Mouse (Mus musculus): ENCODE results near the gene Sdk2. TPM values are rescaled to one million over a fixed set of nuclear protein-coding genes. Genes with fewer than 3 reads are reported as not detected.

Sdk2 gene
- polyA plus RNA-seq, 1 experiment from 2014 or later = 0.66 TPM

DNA sequence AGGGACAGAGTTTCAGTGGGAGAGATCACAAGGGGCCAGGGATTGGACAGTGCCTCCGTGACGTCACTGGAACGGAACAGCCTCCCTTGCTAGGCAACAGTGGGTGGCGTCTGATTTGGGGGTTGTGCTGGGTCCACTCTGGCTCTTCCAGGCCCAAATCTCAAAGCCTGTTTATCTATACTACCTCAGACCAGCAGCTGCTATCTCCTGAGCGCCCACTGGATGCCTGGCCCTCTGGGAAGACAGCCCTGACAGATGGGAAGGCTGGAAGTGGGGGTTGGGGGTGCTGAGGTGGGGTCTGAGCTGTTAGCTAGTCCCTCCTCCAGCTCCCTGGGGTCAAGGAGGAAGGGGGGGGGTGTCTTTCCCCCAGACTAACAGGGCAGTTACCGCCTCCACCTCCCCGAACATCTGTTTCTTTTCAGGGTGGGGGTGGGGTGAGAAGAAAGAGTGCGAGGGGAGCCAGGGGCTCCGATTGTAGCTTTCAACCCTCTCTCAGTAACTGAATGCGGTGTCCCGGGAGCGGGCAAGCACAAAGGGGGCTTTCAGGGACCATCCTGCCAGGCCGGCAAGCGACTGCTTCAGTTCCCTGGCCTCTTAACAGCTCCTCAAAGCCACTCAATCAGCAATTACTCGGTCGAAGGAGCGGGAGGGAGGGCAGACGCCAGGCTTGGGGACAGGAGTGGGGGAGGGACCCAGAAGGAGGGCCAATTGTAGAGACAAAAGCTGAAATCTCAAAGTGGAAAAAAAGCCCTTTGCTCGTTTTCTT is 281.3 kb downstream of the Sdk2 start:
- Histone ChIP-seq H3K9me3 (replicated peaks) (no peaks in the 10 kb centered on the region), H3K36me3 (no peaks in the 10 kb centered on the region), H3K27ac (peak overlapping the region; percentile 94), H3K4me3 (peak overlapping the region; percentile 46), H3K4me1 (peaks cover 73% of the 10 kb centered on the region), H3K27me3 (ENCODE audit: low read depth, poor library complexity, severe bottlenecking) (no peaks in the 10 kb centered on the region)
- 0% methylated on average over 19 of the region's 19 CpGs for WGBS
- peak; percentile 92 for DNase-seq (ENCODE audit: low spot score)

DNA sequence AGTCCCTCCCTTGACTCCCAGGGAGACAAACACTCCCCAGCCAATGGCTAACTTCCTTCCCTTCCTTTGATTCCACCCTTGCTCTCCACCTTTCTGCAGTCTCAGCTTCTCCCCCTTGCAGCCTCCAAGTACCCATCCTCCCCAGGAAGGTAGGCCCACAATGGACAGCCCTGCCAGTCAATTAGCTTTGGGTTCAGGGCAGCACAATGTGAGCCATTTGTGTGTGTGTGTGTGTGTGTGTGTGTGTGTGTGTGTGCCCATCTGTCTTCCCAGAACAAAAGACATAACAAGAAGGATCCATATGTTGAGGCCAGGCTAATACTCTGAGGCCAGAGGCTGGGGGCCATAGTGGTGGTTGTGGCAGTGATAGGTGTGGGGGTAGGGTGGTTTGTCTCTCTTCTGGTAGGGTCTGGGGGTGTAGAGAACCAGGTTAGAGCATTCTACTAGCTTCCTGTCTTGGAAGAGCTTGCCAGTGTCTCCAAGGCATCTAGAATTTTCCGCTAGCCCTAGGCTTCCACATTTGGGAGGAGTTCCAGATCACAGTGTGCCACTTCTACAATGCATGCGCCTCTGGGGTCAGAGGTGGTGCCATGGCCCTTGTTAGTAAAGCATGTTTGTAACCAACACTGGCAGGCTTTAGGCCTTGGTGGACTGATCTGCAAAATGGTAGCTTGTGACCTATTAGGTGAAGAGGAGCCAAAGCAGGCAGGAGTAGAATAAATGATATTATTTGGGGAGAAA is 282.0 kb downstream of the Sdk2 start:
- DNase-seq (ENCODE audit: low spot score) = no peak
- H3K4me1 ChIP-seq = peaks cover 81% of the 10 kb centered on the region
- 37% methylated on average over 2 of the region's 2 CpGs for WGBS
- no peaks in the 10 kb centered on the region for H3K36me3 ChIP-seq
- H3K9me3 ChIP-seq (replicated peaks) = no peaks in the 10 kb centered on the region
- no peaks in the 10 kb centered on the region for H3K27me3 ChIP-seq (ENCODE audit: low read depth, poor library complexity, severe bottlenecking)
- H3K4me3 ChIP-seq = peak overlapping the region; percentile 46
- H3K27ac ChIP-seq = peak overlapping the region; percentile 94

DNA sequence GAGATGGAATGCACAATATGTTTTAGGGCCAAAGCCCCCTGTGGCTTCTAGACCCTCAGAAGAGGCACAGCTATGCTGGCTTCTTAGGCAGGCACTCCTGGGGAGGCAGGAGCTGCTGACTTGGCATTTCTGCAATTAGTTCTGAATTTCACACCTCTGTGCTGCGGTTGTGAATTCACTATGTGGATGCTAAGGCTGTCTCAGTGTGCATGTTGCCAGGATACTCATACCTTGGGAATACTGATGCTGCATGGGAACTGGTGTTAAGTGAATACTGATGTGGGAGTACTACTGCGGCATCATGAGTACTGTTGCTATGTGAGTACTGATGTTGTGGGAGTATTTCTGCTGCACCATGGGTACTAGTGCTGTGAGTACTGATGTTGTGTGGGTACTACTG is 284.4 kb downstream of the Sdk2 start:
- 90% methylated on average over 2 of the region's 2 CpGs for WGBS
- H3K27me3 ChIP-seq (ENCODE audit: low read depth, poor library complexity, severe bottlenecking) = no peaks in the 10 kb centered on the region
- peak overlapping the region; percentile 66 for H3K27ac ChIP-seq
- DNase-seq (ENCODE audit: low spot score) = no peak
- H3K4me1 ChIP-seq = peaks cover 81% of the 10 kb centered on the region
- H3K4me3 ChIP-seq = no peak overlapping the region
- H3K36me3 ChIP-seq = no peaks in the 10 kb centered on the region
- no peaks in the 10 kb centered on the region for H3K9me3 ChIP-seq (replicated peaks)

DNA sequence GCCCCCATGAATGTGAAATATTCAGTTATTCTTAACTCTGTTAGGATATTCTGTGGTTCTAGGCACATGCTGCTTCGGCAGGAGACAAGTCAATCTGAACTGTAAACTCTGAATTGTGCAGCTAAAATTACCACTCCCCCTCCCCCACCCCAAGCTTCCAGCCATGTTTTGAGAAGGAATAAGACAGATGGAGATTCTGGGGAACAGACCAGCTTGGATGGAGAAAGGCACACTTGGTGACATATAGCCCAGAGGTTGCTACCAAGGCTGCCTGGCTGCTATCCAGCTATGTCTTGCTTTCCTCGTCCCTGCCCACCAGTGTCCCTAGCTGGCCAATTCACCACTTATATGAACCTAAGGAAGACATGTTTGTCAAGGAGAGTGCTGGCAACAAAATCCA is 284.8 kb downstream of the Sdk2 start:
- 78% methylated on average over 2 of the region's 2 CpGs for WGBS
- Histone ChIP-seq H3K36me3 (no peaks in the 10 kb centered on the region), H3K9me3 (replicated peaks) (no peaks in the 10 kb centered on the region), H3K4me3 (no peak overlapping the region), H3K4me1 (peaks cover 81% of the 10 kb centered on the region), H3K27me3 (ENCODE audit: low read depth, poor library complexity, severe bottlenecking) (no peaks in the 10 kb centered on the region), H3K27ac (peak overlapping the region; percentile 66)
- no peak for DNase-seq (ENCODE audit: low spot score)

DNA sequence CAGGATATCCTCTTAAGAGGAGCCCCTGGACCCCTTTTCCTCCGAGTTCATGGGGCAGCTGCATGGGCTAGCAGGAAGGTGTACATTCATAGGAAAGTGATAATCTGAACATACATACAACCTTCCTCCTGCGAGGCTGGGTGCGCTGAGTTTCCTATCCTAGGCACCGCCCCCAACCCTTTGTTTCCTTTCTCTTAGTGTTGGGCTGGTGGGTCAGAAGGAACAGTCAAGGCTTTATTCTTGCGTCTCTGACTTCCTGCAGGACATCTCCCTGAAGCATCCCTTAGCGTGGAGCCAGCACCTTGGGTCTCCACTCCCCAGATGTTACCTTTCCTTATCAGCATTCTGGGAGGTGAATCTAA is 287.2 kb downstream of the Sdk2 start:
- Histone ChIP-seq H3K4me3 (peak overlapping the region; percentile 13; the same call in 1 of the 2 replicates), H3K4me1 (peaks cover 62% of the 10 kb centered on the region), H3K36me3 (no peaks in the 10 kb centered on the region), H3K27me3 (ENCODE audit: low read depth, poor library complexity, severe bottlenecking) (no peaks in the 10 kb centered on the region), H3K27ac (peak overlapping the region; percentile 77), H3K9me3 (replicated peaks) (no peaks in the 10 kb centered on the region)
- 34% methylated on average over 6 of the region's 6 CpGs for WGBS
- DNase-seq (ENCODE audit: low spot score) = no peak

DNA sequence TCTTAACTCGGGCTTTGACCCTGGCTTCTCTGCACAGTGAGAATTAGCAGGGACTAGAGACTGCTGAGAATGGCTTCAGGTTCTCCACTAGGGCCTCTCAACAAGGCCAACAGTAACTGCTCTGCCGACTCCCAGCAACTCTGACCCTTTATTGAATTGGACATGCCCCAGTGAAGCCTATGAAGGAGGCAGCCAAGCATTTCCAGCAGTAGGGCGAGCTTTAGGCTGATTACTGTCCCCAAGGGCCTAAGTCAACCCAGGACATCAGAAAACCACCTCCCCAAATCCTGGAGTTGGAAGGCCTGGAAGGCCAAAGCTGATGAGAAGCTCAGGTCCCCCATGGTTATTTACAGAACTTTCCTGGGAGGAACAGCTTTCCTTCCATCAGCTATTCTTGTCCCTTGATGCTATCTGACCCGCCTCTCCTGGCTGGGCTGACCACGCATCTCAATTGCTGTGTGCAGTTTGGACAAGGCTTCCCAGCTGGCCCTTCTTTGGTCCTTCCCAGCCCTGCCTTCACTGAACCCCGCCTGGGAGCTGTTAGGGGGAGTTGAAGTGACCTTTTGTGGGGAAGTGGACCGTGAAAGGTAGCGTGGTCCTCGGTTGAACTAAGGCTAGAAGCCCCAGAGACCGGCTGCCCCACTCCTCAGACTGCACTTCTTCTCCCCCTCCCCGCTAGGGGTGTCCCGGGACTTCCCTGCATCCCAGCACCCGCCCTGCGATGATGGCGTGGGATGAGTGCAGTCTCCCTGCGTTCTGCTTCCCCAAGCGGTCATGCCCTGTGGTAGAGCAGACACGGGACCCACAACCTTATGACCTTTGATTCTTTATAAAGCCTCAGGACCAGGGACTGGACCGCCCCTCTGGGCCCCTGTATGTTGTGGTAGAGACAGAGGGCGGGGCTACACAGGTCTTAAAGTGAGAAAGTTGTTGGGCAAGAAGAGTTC is 287.8 kb downstream of the Sdk2 start:
- WGBS = 40% methylated on average over 20 of the region's 20 CpGs
- no peaks in the 10 kb centered on the region for H3K27me3 ChIP-seq (ENCODE audit: low read depth, poor library complexity, severe bottlenecking)
- H3K9me3 ChIP-seq (replicated peaks) = no peaks in the 10 kb centered on the region
- H3K27ac ChIP-seq = peak overlapping the region; percentile 77
- peak overlapping the region; percentile 13 for H3K4me3 ChIP-seq
- H3K36me3 ChIP-seq = no peaks in the 10 kb centered on the region
- H3K4me1 ChIP-seq = peaks cover 57% of the 10 kb centered on the region
- no peak for DNase-seq (ENCODE audit: low spot score)

DNA sequence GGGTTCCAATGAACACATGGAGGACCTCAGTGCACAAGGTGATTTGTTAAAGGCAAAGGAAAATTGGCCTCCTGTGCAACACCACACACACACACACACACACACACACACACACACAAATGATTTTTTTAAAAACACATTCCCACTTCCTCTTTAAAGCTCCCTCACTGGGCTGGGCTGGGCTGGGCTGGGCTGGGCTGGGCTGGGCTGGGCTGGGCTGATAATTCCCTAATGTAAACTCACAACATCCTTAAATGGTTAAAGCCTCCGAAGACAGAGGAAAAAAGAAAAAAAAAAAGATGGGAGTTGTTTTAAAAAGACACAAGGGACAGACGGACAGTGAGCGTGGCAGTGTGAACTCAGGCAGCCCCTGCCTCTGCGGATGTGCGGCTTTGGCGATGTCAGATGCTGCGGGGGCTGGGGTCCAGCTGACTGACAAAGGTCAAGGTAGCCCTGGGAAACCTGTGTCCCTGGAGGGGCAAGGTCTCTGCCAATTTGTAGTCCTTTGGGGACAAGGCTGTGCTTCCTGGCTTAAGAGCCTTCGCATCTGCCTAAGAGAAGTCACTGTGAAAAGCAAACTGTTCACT is 288.9 kb downstream of the Sdk2 start:
- Histone ChIP-seq H3K27ac (no peak overlapping the region), H3K4me1 (peaks cover 60% of the 10 kb centered on the region), H3K4me3 (no peak overlapping the region), H3K9me3 (replicated peaks) (no peaks in the 10 kb centered on the region), H3K27me3 (ENCODE audit: low read depth, poor library complexity, severe bottlenecking) (no peaks in the 10 kb centered on the region), H3K36me3 (no peaks in the 10 kb centered on the region)
- no peak for DNase-seq (ENCODE audit: low spot score)
- WGBS = 70% methylated on average over 8 of the region's 8 CpGs

DNA sequence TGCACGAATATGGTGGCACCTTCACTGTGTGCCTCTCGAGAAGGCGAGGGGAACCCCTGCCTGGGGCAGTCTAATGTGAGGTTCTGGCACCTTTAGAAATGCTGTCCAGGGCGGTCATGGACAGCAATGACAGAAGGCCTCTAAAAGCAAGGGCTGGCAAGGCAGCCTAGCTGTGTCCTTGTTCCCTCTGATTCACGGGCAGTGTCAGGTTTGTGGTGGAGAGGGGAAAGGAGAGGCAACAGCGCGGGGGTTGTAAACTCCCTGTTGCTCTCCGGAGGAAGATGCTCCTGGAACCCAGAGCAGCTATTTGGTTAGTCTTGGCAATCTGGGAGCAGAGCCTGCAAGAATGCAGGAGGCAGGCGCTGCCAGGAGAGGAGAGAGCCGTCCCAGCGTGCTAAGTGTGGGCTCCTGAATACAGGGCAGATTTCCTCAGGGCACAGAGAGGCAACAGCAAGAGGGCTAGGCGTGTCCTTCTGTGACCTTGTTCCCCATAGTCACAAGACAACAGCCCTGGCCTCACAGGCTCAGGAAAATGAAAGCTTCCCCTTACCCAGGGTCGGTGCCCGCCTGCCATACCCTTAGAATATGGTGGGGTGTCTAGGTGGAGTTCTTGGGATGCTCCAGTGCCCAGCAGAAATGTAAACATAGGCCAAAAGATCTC is 289.9 kb downstream of the Sdk2 start:
- no peaks in the 10 kb centered on the region for H3K27me3 ChIP-seq (ENCODE audit: low read depth, poor library complexity, severe bottlenecking)
- DNase-seq (ENCODE audit: low spot score) = no peak
- H3K27ac ChIP-seq = peak overlapping the region; percentile 39; the same call in 1 of the 2 replicates
- no peak overlapping the region for H3K4me3 ChIP-seq
- H3K36me3 ChIP-seq = no peaks in the 10 kb centered on the region
- peaks cover 54% of the 10 kb centered on the region for H3K4me1 ChIP-seq
- WGBS = 70% methylated on average over 14 of the region's 14 CpGs
- H3K9me3 ChIP-seq (replicated peaks) = no peaks in the 10 kb centered on the region

DNA sequence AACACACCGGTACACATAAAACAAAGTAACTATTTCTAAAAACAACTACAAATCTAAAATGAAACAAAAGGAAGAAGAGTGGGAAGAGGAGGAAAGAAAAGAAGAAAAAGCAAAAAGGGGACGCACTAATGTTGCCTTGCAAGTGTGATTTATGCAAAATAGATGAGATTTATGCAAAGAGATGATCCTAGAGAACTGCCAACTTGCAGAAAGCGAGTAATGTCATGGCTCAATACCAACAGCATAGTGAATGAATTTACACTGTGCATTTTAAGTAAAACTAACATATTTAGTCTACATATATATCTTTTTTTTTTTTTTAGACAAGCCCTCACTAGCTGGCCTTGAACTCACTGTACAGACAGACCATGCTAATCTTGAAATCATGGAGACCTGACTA is 292.1 kb downstream of the Sdk2 start:
- Histone ChIP-seq H3K36me3 (no peaks in the 10 kb centered on the region), H3K27ac (no peak overlapping the region), H3K27me3 (ENCODE audit: low read depth, poor library complexity, severe bottlenecking) (no peaks in the 10 kb centered on the region), H3K4me1 (peaks cover 34% of the 10 kb centered on the region), H3K9me3 (replicated peaks) (no peaks in the 10 kb centered on the region), H3K4me3 (no peak overlapping the region)
- 94% methylated on average over 3 of the region's 3 CpGs for WGBS
- no peak for DNase-seq (ENCODE audit: low spot score)

DNA sequence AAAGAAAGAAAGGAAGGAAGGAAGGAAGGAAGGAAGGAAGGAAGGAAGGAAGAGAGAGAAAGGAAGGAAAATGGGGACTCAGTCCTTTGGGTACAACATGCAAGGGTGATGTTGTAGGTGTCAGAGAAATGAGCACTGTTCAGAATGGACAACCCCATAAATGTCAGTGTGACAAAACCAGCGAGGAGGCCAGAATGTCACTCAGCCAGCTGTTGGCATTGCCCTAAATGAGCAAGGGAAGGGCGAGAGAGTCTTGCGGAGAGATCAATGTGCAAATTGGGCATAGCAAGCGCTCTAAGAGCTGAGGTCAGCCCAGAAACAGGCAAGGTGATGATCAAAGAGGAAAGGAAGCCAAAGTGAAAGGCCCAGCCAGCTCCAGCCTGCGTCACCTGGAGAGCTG is 293.7 kb downstream of the Sdk2 start:
- Histone ChIP-seq H3K27ac (peak overlapping the region; percentile 31; the same call in 1 of the 2 replicates), H3K36me3 (no peaks in the 10 kb centered on the region), H3K4me1 (peaks cover 21% of the 10 kb centered on the region), H3K27me3 (ENCODE audit: low read depth, poor library complexity, severe bottlenecking) (no peaks in the 10 kb centered on the region), H3K4me3 (no peak overlapping the region), H3K9me3 (replicated peaks) (no peaks in the 10 kb centered on the region)
- whole genome bisulfite sequencing = 80% methylated on average over 5 of the region's 5 CpGs
- DNase-seq (ENCODE audit: low spot score) = no peak

DNA sequence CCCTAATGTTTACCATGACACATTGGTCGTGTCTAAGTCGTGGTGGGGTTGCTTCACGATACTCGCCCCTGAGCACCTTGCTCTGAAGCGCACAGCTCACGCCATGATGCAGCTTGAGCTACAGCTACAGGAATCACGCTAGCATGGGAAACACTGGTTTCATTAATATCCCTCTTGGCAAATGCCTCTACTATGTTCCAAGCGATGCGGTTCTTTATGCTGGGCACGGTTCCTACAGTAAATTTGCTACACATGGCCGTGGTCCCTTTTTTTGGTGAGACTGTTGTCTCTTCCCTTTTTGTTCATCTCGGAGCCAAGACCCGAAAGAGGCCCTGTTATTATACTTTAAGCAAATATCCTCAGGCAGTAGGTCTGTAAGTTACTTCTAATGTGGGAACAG is 295.7 kb downstream of the Sdk2 start:
- no peak overlapping the region for H3K27ac ChIP-seq
- 92% methylated on average over 13 of the region's 13 CpGs for WGBS
- H3K27me3 ChIP-seq (ENCODE audit: low read depth, poor library complexity, severe bottlenecking) = no peaks in the 10 kb centered on the region

DNA sequence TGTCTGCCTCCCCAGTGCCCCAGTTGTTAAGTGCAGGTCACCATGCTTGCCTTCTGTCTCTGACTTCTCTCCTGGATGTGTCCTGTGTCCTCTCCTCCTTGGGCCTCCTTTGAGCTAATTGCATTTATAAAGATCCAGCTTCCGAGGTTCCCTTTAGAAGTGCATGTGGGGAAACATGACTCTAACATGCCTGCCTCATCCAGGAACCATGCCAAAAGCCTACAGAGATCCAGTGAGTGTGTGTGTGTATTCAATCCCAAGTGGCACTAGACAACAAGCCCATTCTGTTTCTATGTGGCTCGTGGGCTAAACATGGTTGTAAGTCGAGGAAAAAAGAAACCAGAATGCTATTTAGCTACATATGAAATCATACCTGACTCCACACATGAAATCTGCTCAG is 298.5 kb downstream of the Sdk2 start:
- no peak for DNase-seq (ENCODE audit: low spot score)
- 82% methylated on average over 3 of the region's 3 CpGs for whole genome bisulfite sequencing
- 0 out of 2 replicates have a peak overlapping the region, but pooled peaks have one; percentile 10 for H3K27ac ChIP-seq

More for the DNA sequence above, 295.7 kb downstream of the Sdk2 start:
- no peak for DNase-seq (ENCODE audit: low spot score)
- Histone ChIP-seq H3K4me3 (no peak overlapping the region), H3K9me3 (replicated peaks) (no peaks in the 10 kb centered on the region), H3K4me1 (peaks cover 26% of the 10 kb centered on the region), H3K36me3 (no peaks in the 10 kb centered on the region)

More for the DNA sequence above, 298.5 kb downstream of the Sdk2 start:
- Histone ChIP-seq H3K9me3 (replicated peaks) (no peaks in the 10 kb centered on the region), H3K4me3 (no peak overlapping the region), H3K36me3 (no peaks in the 10 kb centered on the region), H3K27me3 (ENCODE audit: low read depth, poor library complexity, severe bottlenecking) (no peaks in the 10 kb centered on the region), H3K4me1 (peaks cover 43% of the 10 kb centered on the region)
